Mouse (Mus musculus) lung, postnatal 36 days (tissue): ENCODE results near the gene Tnmd.

Experiments
- DNase-seq: peaks from one replicate; pipeline ENCODE4 v3.0.0; 2022; ENCODE audit warnings: mixed read lengths

Tnmd gene

DNA sequence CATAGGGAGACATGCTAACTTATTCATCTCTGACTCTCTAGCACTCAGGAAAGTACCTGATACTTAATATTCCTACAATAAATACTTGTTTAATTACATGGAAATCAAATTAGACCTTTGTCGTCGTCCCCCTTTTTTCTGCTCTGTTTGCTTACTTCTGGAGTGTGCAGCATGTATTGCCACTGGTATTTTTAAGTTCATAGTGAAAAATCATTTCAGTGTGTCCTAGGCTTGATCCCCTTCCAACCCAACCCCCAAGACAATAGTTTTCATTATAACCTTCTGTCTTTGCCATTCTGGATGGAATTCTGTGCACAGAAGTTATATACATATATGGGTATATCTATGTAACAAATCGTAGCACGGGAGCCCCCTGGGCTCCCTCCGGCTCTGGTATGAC, at the start of gene Tnmd:
Tnmd (plus strand) TSS at position 301 of the 400 bp plus-strand sequence.
- DNase-seq: no peak

DNA sequence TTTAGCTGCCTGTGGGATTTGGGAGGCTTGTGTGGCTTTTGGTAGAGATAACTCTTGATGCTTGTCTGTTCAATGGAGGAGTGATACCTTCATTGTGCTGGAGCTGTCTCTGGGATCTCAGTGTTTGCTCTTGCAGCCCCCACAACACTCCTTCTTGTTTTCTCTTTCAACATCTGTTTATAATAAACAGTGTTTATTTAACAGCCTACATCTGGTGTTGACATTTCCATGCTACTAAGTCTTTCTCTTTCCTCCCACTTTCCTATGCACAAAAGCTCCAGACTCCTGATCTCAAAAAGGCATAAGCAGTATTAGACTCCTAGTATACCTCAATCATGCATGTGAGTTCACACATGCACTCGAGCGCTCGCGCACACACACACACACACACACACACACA, 2.9 kb downstream of the Tnmd start:
- DNase-seq: no peak

DNA sequence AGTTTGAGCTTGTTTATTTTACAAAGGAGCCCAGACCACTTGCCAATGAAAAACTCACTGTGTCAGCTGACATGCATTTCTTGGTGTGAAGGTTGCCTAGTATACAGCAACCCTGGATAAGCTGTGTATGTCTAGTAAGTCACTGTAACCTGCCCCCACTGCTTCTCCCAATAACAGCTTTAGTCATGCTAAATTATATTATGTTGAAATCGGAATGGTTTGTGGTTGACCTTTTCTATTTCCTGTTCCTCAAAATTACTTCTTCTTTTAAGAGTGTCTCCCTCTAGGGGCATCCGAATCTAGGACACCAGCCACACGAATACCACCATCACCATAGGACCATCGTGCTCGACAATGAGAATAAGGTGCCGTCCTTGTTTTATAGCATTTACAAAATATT, 19.0 kb downstream of the Tnmd start:
- peak; percentile 2 for DNase-seq

DNA sequence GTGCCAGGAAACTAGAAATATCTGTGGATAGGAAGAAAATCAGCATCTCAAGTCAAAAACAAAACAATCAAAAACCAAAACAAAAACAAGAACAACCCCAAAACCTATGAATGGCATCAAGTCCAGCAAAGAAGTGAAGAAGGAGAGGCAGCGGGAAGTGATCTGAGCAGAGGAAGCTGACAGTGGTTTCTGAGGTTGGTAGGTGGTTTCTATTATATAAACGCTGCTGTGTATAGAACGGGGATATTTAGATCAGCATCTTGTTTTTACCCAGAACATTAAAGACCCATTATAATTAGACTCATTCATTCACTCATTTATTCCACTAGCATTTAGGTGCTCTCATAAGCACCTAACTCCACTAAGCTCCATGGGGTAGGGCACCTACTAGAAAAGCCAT, 36.5 kb downstream of the Tnmd start:
- DNase-seq: no peak

DNA sequence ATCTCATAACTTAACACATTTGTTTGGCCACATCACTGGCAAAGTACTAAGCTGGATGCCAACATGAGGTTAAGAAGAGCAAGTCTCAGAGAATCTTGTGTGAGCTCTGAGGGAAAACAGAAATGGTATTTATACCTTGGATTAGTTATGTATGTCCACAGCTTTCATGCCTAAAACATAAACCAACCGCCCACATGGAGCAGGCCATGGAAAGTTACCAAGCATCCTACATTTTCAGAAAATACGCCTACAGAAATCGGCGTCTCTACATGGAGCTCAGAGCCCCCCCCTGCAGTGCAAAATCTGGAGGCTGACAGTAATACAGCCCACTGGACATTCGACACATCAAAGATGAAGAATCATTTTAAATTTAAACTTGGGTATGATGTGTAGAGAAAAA, 37.3 kb downstream of the Tnmd start:
- DNase-seq: no peak

DNA sequence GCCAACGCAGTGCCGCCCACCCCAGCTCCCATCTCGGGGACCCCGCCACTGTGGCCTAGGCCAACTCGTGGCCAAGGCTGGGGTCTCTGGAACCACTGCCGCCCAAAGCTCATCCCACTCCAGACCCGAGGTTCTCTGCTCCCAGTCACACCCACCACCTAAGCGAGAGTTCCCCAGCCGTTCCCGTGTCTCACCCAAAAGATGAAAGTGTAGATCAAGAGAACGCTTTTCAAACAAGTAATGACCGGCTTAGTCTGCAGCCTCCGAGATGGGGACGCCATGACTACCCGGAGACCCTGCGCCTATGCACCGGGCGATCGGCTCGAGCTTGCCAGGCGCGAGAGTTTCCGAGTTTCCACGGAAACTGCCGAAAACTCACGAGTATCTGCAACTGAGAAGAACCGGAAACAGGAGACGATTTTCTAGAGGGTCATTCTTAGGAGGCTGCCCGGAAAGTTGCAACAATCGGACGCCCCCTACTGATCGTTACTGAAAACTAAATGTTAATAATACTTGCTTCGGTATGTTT, 47.3 kb downstream of the Tnmd start, which contains the start of gene Tspan6:
Tspan6 (minus strand) TSS at position 416 of the 529 bp plus-strand sequence.
- DNase-seq: peak; percentile 85

DNA sequence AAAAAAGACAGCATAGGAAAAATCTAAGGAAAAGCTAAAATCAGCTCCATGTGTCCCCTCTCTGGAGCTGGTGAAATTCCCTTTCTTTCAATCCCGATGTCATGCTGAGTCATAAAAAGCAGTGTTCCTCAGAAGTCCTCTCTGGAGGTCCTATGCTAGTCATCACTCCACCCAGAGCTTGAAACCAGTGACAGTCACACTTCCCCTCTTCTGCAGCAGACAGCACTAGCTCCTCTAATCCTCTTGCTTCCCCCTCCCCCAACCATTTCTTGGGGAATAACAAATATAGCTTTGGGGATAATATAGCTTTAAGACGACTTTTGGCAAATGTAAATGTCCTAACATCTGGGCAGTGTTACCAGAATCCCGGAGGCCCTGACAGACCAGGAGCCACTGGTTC, 57.5 kb downstream of the Tnmd start, which contains the start of gene Srpx2:
Srpx2 (plus strand) TSS at position 166 of the 400 bp plus-strand sequence.
- DNase-seq: no peak

DNA sequence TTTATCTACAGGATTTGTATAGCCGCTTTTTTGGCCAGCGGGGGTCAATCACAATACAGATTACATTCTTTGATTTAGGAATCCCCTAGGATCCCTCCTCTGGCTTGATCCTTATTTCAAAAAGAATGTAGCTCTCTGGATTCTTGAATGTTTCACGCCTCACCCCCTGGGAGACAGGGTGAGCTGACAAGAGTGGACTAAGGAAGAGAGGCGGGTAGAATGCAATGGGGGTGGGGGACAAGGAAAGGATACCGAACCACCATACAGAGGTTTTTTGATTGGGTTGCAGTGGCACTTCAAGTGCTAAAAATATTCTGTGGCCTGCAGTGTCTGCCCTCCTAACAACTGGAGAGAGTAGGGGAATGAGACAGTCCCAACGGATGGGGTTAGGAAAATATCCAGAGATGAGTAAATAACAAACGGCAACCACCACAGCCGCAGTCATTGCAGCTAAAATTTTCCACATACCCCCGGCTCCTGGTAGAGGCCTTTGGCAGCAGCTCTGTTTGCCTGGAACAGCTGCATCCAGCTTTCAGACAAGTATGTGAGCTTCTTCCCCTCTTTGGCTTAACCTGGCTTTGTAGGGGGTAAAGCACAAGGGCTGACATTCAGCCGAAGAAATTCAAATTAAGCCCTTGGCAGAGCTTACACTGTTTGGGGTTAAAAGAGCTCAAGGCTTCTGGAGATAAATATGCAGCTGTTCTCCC, 60.8 kb downstream of the Tnmd start:
- DNase-seq: peak; percentile 38

DNA sequence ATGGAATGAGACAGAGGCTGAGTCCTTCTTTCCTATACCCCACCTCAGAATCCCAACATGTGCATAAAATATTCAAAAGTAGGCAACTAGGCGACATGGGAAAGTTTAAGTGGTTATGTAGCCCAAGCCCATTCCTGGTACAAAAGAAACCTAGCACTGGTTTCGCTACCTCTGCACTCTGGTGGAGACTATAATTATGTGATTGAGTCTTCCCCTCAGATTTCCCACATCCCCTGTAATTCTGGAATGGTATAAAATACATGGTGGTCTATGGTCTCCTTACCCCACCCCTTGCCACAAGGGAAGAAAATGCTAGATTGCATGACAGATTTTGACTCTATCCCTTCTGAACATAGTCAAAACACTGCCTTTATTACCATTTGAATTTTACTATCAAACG, 62.2 kb downstream of the Tnmd start:
- no peak for DNase-seq

DNA sequence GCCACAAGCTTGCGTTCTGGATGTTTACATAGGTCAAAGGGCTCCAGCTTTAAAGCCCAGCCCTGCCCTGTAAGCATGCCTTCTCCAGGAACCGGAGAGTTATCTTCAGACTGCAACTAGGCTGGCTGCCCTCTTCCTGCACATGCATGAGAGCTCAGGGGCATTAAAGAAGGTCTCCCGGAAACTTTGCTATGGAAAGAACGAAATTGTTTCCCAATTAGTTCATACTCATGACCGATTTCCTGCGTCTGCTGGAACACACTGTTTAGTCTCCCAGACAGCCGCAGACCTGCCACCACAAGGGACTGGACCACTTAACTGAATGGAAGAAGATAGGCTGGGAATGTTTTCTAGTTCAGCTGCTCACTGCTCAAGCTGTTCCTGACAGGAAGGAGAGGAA, 63.4 kb downstream of the Tnmd start:
- peak; percentile 20 for DNase-seq
